Mouse (Mus musculus) frontal cortex, adult 2 months (tissue): Measurements from ENCODE around the gene Loxl1. TPM values are rescaled to one million over a fixed set of nuclear protein-coding genes. Genes with fewer than 3 reads are reported as not detected.

Source experiments
- DNase-seq, 2 experiments: peaks; one replicate each; pipeline ENCODE4 v3.0.0; 2022; ENCODE audit warnings: low spot score in 1 of 2; ENCODE audit errors: extremely low spot score in 1 of 2
- polyA plus RNA-seq: library from polyadenylated mRNA; depleted of rRNA; stranded (reverse); fragments of >200 nt; gene quantifications from 2 replicates; pipeline ENCODE4 v1.2.3, GENCODE M21; 2012

The Loxl1 gene
- polyA plus RNA-seq, 1 experiment = 5.3 TPM

GRCm38 (mm10) chr9:58312196-58312943 is 616 bp downstream of the Loxl1 start:
- DNase-seq = no peak

GRCm38 (mm10) chr9:58311191-58311910 is 1.6 kb downstream of the Loxl1 start:
- DNase-seq = no peak

DNA sequence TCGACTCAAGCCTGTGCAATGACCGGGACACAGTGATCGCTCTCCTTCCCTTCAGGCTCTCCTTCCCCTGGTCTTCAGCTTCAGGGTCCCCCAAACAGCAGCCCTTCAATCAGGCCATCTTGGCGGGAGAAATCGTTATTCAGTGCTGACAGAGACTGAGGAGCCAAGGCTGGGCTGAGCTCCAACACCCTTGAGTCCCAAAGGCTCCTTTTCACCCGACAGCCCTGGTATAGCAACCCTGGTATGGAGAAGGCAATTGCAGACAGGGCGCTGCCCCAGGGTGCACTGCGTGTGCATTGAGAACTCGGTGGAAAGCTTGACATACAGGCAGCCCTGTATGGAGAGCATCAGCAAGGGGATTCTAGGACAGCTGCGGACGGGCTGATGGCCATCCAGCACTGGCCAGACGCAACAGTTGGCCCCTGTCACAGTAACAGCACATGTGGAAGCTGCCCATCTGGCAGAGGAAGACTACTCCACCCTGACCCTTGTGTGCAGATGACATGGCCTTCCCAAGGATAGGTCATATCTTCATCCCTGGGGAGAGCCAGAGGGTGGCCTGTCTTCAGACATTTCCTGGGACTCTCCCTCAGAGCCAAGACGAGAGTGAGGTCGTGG is 2.8 kb downstream of the Loxl1 start:
- no peak for DNase-seq

DNA sequence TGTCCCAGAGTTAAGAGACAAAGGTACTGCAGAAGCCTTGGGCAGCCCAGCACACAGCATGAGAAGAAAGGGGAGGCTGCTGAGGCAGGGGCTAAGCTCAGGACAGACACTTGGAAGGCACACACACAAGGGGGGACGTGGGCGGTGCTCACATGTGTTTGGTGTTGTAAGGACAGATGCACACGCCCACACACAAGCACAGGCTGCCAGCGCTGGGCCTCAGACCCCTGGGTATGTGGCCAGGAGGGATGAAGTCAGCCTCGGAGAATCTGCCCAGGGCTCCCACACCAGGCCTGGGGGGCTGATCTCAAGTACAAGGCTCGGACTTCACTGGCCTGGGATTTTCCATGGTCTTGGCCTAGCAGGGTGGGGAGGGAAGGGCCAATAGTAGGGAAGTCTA is 4.6 kb downstream of the Loxl1 start:
- DNase-seq = peak in 1 of 2 experiments; percentile 41

GRCm38 (mm10) chr9:58305686-58306085 is 7.3 kb downstream of the Loxl1 start:
- no peak for DNase-seq

DNA sequence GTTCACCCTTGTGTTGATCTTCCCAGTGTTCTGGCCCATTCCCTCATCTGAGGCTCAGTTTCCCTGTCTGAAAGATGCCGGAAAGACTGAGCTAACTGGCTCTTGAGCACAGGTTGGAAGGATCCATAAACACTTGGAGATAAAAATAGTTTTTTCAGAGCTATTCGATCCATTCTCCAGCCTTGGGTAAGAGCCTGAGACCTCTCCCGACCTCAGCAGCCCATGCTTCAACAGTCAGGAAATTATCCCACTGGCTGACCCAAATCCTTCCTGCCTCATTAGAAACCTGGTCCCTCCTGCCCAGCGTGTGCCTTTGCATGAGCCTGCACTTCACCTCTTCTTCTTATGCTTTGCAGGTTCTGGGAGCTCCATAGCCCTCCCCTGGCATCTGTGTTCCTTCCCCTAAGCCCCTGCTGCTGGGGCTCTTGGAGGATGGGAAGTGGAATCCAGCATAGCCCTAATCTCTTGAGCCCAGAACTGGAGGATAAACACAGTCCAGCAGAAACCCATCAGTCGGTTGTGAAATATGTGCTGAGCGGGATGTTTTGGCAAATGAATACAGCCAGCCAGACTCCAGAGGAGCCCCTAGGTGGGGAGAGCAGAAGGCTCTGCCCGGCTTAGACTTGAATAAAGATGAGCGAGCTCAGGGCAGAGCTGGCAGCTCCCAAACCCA is 9.3 kb downstream of the Loxl1 start:
- DNase-seq = no peak

GRCm38 (mm10) chr9:58303115-58303514 is 9.9 kb downstream of the Loxl1 start:
- DNase-seq = no peak

DNA sequence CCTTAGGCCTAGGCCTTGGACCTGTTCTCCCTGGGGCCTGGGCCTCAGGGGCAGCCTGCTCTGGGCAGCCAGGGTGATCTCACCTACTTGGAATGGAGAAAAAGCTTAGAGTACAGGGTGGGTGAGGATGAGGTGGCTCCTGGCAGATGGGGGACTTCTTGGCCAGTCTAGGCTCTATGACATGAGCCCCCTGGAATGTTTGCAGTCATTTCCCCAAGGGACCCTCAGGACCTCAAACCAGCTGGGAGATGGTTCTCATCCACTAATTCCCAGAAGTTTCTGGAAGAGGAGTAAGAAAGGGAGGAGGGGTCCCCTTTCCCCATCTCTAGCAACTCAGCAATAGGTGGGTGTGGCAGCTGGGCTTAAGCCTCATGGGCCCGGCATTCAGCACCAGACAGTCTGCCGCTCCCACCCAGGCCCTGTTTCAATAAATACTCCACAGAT is 13.6 kb downstream of the Loxl1 start:
- DNase-seq = no peak

DNA sequence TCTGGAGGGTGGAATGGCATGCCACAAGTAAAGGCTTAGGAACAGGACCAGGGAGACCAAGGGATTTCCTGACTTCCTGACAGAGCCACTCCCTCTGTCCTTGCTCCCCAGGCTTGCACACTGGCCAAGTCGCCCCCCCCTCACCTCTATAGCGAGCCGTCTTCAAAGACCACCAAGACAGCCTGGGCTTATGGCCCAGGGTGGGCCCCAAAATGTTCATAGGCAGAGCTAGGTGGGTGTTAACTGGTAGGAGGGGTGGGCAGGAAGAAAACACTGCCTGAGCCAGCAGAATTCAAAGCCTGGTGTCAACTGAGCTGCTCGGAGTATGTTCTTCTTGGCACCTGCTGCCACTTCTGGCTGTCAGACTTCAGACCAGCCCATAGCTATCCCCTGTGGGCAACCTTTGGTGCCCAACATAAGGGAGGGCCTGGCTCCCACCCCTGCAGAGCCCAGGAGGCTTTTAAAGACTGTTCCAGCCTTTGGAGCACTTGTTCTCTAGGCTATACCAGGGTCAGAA is 15.0 kb downstream of the Loxl1 start:
- DNase-seq = no peak

DNA sequence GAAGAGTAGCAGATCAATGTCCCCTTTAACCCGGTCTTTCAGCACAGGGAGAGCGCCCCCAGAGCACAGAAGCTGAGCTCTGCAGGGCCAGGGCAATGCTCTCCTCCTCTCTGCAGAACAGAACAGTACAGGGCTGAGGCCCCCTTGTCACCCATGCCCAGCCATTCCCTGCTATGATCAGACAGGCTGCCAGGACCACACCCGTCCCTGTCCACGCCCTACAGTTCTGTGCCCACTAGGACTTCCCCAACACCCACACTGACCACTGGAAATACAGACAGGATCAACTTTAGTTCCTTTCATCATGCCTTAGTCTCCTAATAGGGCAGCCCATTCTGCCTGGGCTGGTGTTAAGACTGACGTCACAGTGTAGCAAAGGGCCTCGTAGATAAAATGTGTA is 15.9 kb downstream of the Loxl1 start:
- no peak for DNase-seq

DNA sequence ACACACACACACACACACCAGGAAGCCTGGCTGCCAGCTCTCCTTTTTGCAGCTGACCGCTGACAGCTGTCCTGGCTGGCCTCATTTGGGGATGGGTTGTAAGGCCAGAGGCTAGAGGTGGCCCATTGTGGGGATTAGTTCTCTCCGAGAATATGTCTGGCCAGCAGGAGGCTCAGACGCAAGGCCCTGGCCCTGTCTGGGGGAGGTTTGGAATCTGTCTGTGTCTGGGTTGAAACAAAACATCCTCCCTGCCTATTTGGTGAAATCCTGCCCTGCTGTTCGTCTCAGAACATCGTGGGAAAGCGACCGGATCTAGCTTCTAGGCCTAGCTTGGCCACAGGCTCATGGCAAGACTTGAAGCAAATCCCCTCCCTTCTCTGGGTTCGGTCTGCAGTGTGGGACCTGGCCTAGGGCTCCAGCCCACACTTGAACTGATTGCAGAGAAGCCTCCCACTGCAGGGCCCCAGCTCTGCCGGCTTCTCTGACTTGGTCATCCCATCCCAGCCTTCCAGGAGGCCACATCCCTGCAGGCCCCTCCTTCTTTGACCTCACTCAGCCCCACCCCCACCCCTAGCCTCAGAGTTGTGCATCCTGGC is 17.1 kb downstream of the Loxl1 start:
- no peak for DNase-seq

DNA sequence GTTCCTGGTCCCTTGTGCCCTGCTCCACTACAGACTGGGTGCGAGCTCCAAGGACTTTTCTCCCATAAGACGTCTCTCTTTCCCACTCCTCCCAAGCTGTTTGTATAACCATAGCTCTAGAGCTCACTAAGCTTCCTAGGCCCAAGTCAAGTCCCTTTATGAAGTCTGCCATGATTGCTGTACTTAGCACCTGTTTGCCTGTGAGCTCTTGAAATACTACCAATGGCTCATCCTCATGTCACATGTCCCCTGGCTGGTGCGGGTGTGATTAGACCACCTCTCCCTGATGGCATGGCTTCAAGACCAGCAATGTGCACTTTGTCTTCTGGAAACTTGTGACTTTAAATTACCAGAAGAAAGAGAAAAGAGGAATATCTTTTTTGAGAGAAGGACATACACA is 17.6 kb downstream of the Loxl1 start:
- DNase-seq = no peak

- no peak for DNase-seq
These were observed 18.5 kb downstream of the Loxl1 start for GRCm38 (mm10) chr9:58294527-58294926.

- DNase-seq = no peak
These were observed 23.1 kb downstream of the Loxl1 start for GRCm38 (mm10) chr9:58289901-58290300.

DNA sequence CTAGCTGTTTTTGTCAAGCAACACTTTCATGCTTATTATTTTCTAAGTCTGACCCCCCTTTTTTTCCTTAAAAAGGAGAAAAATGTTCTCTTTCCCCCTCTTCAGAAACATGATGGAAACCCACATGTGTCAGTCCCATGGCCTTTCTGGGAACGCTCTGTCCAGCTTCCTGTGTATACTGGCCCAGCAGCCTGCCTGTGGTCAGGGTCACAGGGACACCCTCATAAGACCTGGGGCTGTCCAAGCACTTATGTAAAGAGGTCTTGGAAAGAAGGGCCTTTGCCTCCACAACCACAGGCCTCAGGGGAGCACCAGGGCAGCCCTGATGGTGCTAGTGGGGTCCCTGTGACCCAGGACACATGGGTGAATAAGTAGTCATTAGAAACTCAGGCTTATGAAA is 23.9 kb downstream of the Loxl1 start:
- no peak for DNase-seq

DNA sequence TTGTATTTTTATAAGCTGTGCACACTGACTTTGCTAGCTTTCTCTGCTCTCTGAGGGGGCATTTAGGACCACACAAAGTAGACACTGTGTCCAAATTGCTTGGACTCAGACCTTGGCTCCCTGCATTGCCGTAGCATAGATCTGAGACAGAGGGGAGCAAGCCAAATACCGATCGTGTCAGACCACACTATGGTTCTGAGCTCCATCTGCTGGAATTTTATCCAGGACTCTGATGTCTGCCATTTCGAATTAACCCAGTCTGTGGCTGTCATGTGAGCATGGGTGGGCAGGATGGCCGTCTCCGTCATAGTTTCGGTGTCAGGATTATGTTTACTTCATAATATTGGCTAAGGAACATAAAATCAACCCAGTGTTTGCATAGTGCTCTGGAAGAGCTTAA is 29.6 kb downstream of the Loxl1 start:
- no peak for DNase-seq

DNA sequence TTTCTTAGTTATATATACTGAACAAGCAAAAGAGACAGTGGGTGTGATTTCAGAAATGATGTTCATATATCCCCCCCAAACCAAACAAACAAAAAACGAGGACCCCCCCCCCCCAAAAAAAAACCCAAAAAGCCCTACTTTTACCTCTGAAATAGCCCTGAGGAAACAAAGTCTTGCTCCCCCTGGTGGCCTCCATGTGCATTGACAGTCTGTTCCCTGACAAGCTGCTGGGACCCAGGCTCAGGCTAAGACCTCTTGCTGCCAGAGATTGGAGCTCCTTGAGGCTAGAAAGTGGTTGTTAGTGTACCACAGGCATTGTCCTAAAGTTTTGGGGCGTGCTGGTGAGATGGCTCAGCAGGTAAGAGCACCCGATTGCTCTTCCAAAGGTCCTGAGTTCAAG is 31.4 kb downstream of the Loxl1 start:
- DNase-seq = peak in 1 of 2 experiments; percentile 35

DNA sequence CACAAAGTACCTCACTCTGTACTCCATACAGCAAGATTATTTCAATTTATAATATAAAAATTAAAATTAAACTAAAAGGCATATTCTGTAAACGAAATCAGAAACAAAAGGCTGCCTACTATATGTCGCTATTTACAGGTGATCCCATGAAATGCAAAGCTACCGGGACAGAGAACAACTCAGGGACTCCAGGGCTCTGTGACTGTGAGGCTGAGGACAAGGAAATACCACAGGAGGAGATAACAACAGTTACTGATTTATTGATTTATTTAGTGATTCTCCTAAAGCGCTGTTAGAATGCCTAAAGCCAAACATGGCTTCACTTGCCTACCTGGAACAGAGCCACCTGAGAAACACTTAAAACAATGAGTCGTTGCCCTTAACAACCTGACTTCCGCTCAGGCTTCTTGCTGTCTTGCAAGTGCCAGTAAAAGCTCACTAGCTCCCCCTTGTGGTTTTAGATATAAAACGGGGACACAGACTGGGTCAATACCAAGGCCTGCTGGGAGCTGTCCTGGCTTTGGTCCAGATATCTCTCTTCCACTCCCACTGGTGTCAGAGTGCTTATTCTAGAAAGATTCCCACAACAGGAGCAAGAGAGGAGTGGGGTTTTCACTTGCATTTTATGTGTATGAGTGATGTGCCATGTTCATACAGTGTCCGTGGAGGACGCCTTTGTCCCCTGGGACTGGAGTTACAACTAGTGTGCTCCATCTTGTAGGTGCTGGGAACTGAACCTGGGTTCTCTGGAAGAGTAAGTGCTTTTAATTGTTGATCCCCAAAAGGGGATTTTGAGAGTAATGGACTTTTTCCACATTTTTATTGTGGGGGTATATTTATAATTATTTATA is 32.5 kb downstream of the Loxl1 start:
- peak; percentile 49 to 89 for DNase-seq

- DNase-seq = no peak
These were observed 33.2 kb downstream of the Loxl1 start for GRCm38 (mm10) chr9:58279780-58280179.
